Mouse (Mus musculus) embryonic fibroblast, embryonic 13.5 days (primary cell): ENCODE measurements around the gene Tatdn2. TPM values are rescaled to one million over a fixed set of nuclear protein-coding genes. Genes with fewer than 3 reads are reported as not detected.
"Not testable (repeated sequence)": the region's sequence is repeated elsewhere in the genome, so short reads cannot be mapped to it uniquely, and the experiment has no call there.

ENCODE experiments used
- H3K27ac ChIP-seq: 2 replicates; pipeline ENCODE4 v1.5.1; 2012; ENCODE audit warnings: low read length, control low read depth, inconsistent platforms; ENCODE audit not compliant: insufficient read depth
- H3K4me1 ChIP-seq: 2 replicates; pipeline ENCODE4 v1.6.1; 2011; ENCODE audit warnings: low read length; ENCODE audit not compliant: control insufficient read depth, insufficient read depth
- H3K4me3 ChIP-seq: 2 replicates; pipeline ENCODE4 v1.5.1; 2011; ENCODE audit warnings: mild to moderate bottlenecking, control low read depth, low read length; ENCODE audit not compliant: insufficient read depth
- CTCF ChIP-seq: IDR thresholded peaks from 2 replicates; pipeline ENCODE4 v1.5.1; 2011; ENCODE audit warnings: mild to moderate bottlenecking, control low read depth, low read length, moderate library complexity, borderline replicate concordance; ENCODE audit not compliant: insufficient read depth
- POLR2A ChIP-seq: IDR thresholded peaks from 2 replicates; pipeline ENCODE4 v1.6.1; 2011; ENCODE audit warnings: low read depth, mild to moderate bottlenecking, control low read depth, low read length, moderate library complexity
- polyA plus RNA-seq: library from polyadenylated mRNA; stranded (reverse); fragments of >200 nt; gene quantifications from 2 replicates; pipeline ENCODE4 v1.2.4, GENCODE M21; 2011; ENCODE audit warnings: low read depth; ENCODE audit not compliant: missing spikeins, insufficient read length

The Tatdn2 gene
- polyA plus RNA-seq, 1 experiment = 48.1 TPM

DNA sequence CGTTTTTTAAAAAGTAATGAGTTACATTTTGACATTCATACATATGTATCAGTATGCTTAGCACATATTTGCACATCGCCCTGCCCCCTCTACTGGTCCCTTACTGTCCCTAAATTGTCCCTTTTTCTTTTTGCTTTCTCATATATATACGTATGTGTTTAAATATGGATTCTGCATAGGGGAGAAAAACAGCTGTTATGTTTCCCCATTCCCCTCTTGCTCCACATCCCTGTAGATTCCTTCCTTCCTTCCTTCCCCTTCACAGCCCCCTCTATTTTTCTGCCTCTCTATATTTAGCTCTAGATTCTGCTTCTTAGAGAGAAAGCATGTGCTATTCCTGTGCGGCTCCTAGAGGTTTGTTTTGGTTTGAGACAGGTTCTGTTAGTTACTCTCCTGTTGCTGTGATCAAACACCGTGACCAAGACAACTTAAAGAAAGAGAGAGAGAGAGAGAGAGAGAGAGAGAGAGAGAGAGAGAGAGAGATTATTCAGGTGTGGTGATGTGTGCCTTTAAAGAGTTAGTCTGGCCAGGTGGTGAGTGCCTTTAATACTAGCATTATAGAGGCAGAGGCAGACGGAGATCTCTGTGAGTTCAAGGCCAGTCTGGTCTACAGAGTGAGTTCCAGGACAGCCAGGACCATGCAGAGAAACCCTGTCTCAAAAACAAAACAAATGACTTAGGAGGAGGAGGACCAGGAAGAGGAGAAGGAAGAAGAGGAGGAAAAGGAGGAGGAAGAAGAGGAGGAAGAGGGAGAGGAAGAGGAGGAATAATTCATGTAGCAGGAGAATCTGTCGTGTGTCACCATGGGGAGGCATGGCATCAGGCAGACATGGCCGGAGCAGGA, 37.0 kb upstream of the Tatdn2 start:
- Histone ChIP-seq H3K27ac (no peak overlapping the region), H3K4me1 (no peaks in the 10 kb centered on the region), H3K4me3 (no peak overlapping the region)
- TF ChIP-seq CTCF = no peak
- no peak for TF ChIP-seq POLR2A

DNA sequence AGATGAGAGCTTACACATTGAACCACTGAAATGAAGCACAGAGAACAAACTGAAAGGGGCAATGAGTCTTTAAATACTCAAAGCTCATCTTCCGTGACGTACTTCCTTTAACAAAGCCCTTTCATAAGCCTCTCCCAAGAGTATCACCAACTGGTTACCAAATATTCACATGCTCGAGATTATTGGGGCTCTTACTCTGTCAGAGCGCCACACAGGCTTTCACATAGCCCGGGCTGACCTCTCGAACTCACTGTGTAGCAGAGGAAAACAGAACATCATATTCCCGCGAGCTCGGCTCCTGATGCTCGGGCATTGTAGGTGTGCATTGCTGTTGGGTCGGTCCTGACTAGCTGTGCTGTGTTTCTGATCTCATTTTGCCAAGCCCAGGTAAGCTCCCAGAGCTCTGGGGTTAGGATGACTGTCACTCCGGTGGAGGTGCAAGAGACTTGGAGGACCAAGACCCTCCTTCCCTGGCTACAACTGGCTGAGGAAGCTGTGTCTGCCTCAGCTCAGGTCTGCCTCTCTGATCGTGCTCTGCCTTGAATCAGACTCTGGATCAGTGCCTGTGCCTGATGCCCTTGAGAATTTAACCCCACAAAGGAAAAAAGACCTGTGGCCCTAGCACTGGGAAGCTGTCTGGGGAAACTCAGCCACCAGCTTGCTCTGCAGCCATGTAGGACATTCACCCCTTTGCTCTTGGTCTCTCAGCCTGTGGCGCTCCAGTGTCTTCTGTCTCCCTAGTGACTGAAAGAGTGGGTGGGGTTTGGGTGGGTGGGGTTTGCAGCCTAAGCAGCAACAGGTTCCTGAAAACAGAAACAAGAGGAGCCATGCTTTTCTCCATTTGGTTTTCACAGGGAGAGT, 36.1 kb upstream of the Tatdn2 start:
- Histone ChIP-seq H3K4me1 (no peaks in the 10 kb centered on the region), H3K4me3 (no peak overlapping the region), H3K27ac (no peak overlapping the region)
- TF ChIP-seq POLR2A (no peak), CTCF (no peak)

DNA sequence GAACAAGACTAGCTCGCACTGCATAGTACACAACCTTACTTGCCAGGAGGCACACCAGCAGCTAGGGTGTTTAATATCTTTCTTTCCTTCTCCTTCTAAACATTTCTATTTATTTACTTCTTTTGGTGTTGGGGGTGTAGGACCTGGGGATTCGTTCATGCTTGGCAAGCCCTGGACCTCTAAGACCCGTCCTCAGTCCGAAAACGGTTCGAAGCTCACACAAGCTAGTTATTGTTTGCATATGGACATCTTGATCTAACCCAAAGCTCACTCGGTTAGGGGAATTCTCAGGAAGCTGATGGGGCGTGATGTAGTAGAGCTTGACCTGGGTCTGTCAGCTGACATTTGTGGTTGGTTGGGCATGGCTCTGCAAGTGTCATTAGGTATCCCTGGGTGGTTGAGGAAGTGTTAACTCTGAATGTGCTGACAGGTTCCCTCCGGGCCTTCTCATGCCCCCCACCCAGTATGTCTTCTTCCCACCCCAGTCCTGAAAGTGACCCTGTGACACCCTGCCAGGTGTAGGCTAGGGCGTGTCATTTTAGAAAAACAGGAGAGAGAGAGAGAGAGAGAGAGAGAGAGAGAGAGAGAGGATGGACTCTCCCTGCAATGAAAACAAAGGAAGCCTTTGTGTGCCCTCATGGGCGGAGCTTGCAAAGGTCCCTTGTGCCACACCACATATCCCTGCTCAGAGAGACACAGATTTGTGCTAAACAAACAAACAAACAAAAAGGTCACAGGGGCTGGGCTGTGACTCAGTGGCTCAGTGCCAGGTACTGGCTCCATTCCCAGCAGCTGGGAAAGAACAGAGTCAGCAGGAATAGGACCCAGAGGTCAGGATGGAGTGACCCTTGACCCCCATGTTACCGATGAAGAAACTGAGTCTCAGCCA, 35.3 kb upstream of the Tatdn2 start:
- H3K4me1 ChIP-seq = no peaks in the 10 kb centered on the region
- TF ChIP-seq POLR2A = no peak
- no peak for TF ChIP-seq CTCF
- no peak overlapping the region for H3K27ac ChIP-seq

DNA sequence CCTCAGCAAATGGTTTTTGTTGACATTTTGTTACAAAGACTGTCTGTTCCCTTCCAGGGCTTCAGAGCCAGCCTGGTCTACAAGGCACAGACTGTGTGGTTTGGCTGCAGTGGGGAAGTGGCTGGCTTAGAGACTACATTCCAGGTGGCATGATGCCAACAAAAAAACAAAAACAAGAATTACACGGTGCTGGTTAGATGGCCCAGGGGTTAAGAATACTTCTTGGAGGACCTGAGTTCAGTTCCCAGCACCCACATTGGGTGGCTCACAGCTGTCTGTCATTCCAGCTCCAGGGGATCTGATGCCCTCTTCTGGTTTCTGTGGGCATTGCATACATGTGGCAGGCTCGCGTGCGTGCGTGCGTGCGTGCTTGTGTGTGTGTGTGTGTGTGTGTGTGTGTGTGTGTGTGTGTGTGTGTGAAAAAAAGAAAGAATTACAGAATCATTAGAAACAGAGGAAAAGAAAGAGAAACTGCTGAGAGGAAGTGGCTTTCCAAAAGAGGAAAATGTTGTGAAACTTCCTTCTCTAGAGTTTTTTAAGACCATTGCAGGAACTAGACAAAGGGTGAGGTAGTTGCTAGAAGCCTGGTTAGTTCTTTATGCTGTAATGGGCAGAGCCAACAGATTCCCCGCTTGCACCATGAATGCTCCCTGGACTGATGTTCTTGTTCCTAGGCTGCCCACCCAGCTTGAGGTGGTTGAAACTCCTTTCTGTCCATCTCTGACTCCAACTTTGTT, 33.7 kb upstream of the Tatdn2 start:
- Histone ChIP-seq H3K27ac (no peak overlapping the region), H3K4me1 (no peaks in the 10 kb centered on the region; the same call in 1 of the 2 replicates), H3K4me3 (no peak overlapping the region)
- TF ChIP-seq CTCF (no peak), POLR2A (no peak)

More for the DNA sequence above, 35.3 kb upstream of the Tatdn2 start:
- no peak overlapping the region for H3K4me3 ChIP-seq

DNA sequence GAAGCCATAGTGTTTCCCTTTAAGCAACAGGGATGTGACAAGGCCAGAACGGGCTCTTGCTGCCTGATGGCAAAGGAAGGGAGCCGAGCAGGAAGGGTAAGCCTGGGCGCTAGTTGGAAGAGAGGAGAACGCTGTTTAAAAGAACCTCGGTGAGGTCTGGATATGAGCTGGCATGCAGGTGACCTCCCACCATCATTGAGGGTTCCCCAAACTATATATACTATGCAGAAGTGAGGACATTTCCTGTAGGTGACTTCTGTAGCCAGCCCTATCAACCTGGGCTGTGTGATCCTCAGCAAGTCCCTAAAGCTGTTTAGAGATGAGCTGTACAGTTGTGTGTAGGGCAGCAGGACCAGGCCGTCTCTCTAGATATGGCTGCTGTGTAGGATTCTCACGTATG, 32.5 kb upstream of the Tatdn2 start:
- Histone ChIP-seq H3K27ac (no peak overlapping the region), H3K4me3 (no peak overlapping the region), H3K4me1 (peaks cover 3% of the 10 kb centered on the region; the same call in 1 of the 2 replicates)
- TF ChIP-seq POLR2A (no peak), CTCF (no peak)

DNA sequence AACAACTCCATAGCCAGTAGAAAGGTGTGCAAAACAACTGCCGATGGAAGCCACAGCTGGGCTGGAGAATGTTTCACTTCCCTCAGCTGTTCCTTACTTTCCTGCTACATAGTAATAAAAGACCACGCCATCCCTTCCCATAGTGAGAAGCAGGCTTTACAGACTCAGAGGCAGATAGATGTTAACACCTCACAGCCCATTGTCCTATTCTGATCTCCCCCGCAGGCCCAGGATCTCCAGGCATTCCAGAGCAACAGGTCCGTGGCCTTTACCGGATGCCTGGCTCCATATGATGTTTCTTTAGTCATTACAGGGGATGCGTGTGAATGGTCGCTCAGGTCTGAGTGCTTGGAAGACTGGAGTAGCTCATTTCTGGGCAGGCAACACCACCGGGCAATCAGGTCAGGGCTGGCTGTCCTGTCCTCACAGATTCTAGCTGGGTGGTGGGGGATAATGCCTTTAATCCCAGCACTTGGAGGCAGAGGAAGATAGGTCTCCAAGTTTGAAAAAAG, 29.2 kb upstream of the Tatdn2 start:
- Histone ChIP-seq H3K27ac (no peak overlapping the region), H3K4me3 (no peak overlapping the region), H3K4me1 (peaks cover 3% of the 10 kb centered on the region; the same call in 1 of the 2 replicates)
- TF ChIP-seq POLR2A (no peak), CTCF (no peak)

DNA sequence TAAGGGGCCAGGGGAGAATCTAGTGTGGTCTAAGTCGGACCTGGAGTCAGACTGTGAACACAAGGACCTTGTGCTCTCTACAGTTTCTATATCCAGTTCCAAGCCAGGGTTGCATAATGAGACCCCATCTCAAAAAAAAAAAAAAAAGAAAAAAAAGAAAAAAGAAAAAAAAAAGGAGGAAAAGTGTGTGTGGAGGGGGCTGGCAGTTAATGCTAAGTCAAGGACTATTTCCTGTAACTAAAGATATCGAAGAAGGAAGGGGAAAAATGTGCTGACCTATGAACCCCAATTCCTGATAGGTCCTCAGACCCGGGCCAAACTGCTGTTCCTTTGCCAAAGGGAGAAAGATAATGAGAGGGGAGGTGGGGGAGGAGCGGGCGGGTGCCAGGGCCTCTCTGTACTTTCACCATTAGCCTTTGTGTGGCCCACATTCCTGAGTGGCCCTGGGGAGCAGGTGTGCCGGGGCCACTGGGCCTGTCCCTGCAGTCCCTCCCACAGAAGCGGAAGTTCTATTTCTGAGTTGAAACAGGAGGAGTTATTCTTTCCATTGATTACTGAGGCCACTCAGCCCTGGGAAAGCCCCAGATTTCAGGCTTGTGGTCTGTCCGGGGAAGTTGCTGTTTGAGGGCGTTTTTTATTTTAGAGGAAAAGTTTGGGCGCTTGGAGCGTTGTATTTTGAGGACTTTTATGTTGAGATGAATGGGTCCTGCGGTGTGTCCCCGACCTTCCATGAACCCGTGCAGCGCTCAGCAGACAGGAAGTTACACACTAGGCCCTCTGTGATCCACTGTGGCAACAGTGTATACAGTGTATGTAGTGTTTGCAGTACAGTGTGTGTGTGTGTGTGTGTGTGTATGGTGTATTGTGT, 28.3 kb upstream of the Tatdn2 start:
- H3K27ac ChIP-seq = no peak overlapping the region; the same call in 1 of the 2 replicates
- TF ChIP-seq POLR2A (no peak), CTCF (no peak)
- H3K4me1 ChIP-seq = peaks cover 3% of the 10 kb centered on the region; the same call in 1 of the 2 replicates
- no peak overlapping the region for H3K4me3 ChIP-seq

DNA sequence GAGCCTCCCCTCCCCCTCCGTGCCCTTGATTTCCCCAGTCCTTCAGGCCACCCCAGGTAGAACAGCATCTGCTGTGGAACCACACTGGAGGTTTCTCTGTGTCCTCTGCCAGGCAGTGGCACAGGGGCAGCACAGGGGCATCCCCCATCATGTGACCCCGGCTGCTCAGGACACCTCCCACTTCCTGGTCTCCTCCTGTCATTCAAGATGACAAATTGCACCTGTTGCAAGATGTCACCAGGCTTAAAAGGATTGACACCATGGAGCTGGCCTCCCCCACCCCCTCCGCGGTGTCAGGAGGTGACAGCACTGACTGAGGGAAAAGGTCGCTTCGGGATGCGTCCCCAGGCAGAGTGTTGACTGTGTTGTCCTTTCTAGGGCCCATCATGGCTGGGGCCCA, 27.0 kb upstream of the Tatdn2 start:
- Histone ChIP-seq H3K27ac (no peak overlapping the region), H3K4me1 (peaks cover 3% of the 10 kb centered on the region; the same call in 1 of the 2 replicates), H3K4me3 (no peak overlapping the region)
- TF ChIP-seq POLR2A (no peak), CTCF (no peak)

DNA sequence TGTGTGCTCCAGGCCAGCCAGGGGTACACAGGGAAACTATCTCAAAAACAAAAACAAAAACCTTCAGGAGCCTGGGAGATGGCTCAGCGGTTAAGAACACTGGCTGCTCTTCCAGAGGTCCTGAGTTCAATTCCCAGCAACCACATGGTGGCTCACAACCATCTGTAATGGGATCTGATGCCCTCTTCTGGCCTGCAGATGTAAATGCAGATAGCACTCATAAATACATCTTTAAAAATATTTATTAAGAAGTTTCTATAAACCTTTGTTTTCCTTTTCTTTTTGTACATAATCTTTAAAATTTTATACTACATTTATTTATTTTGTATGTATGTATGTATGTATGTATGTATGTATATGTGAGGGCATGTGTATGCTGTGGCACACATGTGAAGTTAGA, 24.8 kb upstream of the Tatdn2 start:
- H3K4me3 ChIP-seq, H3K4me1 ChIP-seq: not testable (repeated sequence)

More for the DNA sequence above, 24.8 kb upstream of the Tatdn2 start:
- not testable (repeated sequence) for H3K27ac ChIP-seq
